Mouse (Mus musculus): Measurements from ENCODE around the gene Tinag. TPM values are rescaled to one million over a fixed set of nuclear protein-coding genes. Genes with fewer than 3 reads are reported as not detected.

The Tinag gene
- polyA plus RNA-seq, 1 experiment from 2014 or later: 52.6 TPM

- Histone ChIP-seq H3K27ac (ENCODE audit: low read length) (no peak overlapping the region), H3K4me1 (replicated peaks; ENCODE audit: control insufficient read depth, insufficient read depth, low read length) (no peaks in the 10 kb centered on the region), H3K36me3 (ENCODE audit: control insufficient read depth, insufficient read depth, low read length) (no peaks in the 10 kb centered on the region), H3K4me2 (ENCODE audit: low read depth, low read length) (no peak overlapping the region), H3K27me3 (ENCODE audit: control insufficient read depth, insufficient read depth, low read depth, low read length) (no peaks in the 10 kb centered on the region), H3K9ac (ENCODE audit: low read length) (no peak overlapping the region), H3K9me3 (ENCODE audit: control insufficient read depth, low read length) (no peaks in the 10 kb centered on the region), H3K4me3 (ENCODE audit: low read length) (no peak overlapping the region)
- 65% methylated on average over 9 of the region's 9 CpGs for WGBS
- no peak for ATAC-seq (ENCODE audit: low read depth)
These were observed 13.0 kb downstream of the Tinag start for GRCm38 (mm10) chr9:77032430-77033154.

GRCm38 (mm10) chr9:77025271-77025670, 20.3 kb downstream of the Tinag start:
- ATAC-seq (ENCODE audit: low read depth): no peak
- no peak overlapping the region for H3K4me2 ChIP-seq (ENCODE audit: low read depth, low read length)
- no peak overlapping the region for H3K9ac ChIP-seq (ENCODE audit: low read length)
- 68% methylated on average over 2 of the region's 2 CpGs for WGBS
- no peaks in the 10 kb centered on the region for H3K27me3 ChIP-seq (ENCODE audit: control insufficient read depth, insufficient read depth, low read depth, low read length)
- H3K4me3 ChIP-seq (ENCODE audit: low read length): no peak overlapping the region
- H3K36me3 ChIP-seq (ENCODE audit: control insufficient read depth, insufficient read depth, low read length): no peaks in the 10 kb centered on the region
- H3K4me1 ChIP-seq (replicated peaks; ENCODE audit: control insufficient read depth, insufficient read depth, low read length): no peaks in the 10 kb centered on the region
- no peaks in the 10 kb centered on the region for H3K9me3 ChIP-seq (ENCODE audit: control insufficient read depth, low read length)
- H3K27ac ChIP-seq (ENCODE audit: low read length): no peak overlapping the region

- WGBS: 59% methylated on average over 4 of the region's 4 CpGs
- Histone ChIP-seq H3K36me3 (ENCODE audit: control insufficient read depth, insufficient read depth, low read length) (no peaks in the 10 kb centered on the region), H3K4me2 (ENCODE audit: low read depth, low read length) (no peak overlapping the region), H3K4me1 (replicated peaks; ENCODE audit: control insufficient read depth, insufficient read depth, low read length) (no peaks in the 10 kb centered on the region), H3K4me3 (ENCODE audit: low read length) (no peak overlapping the region), H3K27ac (ENCODE audit: low read length) (no peak overlapping the region), H3K9me3 (ENCODE audit: control insufficient read depth, low read length) (no peaks in the 10 kb centered on the region), H3K9ac (ENCODE audit: low read length) (no peak overlapping the region), H3K27me3 (ENCODE audit: control insufficient read depth, insufficient read depth, low read depth, low read length) (no peaks in the 10 kb centered on the region)
- no peak for ATAC-seq (ENCODE audit: low read depth)
These were observed 26.7 kb downstream of the Tinag start for GRCm38 (mm10) chr9:77018935-77019334.

GRCm38 (mm10) chr9:76996021-76996420, 49.6 kb downstream of the Tinag start:
- no peak overlapping the region for H3K4me3 ChIP-seq (ENCODE audit: low read length)
- WGBS: 81% methylated on average over 1 of the region's 1 CpGs
- no peak for ATAC-seq (ENCODE audit: low read depth)
- H3K9me3 ChIP-seq (ENCODE audit: control insufficient read depth, low read length): no peaks in the 10 kb centered on the region
- no peak overlapping the region for H3K27ac ChIP-seq (ENCODE audit: low read length)
- H3K4me1 ChIP-seq (replicated peaks; ENCODE audit: control insufficient read depth, insufficient read depth, low read length): no peaks in the 10 kb centered on the region
- H3K36me3 ChIP-seq (ENCODE audit: control insufficient read depth, insufficient read depth, low read length): no peaks in the 10 kb centered on the region
- H3K9ac ChIP-seq (ENCODE audit: low read length): no peak overlapping the region
- H3K4me2 ChIP-seq (ENCODE audit: low read depth, low read length): no peak overlapping the region
- H3K27me3 ChIP-seq (ENCODE audit: control insufficient read depth, insufficient read depth, low read depth, low read length): no peaks in the 10 kb centered on the region

GRCm38 (mm10) chr9:76989946-76990345, 55.6 kb downstream of the Tinag start:
- H3K9ac ChIP-seq (ENCODE audit: low read length): no peak overlapping the region
- H3K4me3 ChIP-seq (ENCODE audit: low read length): no peak overlapping the region
- H3K4me1 ChIP-seq (replicated peaks; ENCODE audit: control insufficient read depth, insufficient read depth, low read length): no peaks in the 10 kb centered on the region
- H3K36me3 ChIP-seq (ENCODE audit: control insufficient read depth, insufficient read depth, low read length): no peaks in the 10 kb centered on the region
- H3K27ac ChIP-seq (ENCODE audit: low read length): no peak overlapping the region
- no peaks in the 10 kb centered on the region for H3K9me3 ChIP-seq (ENCODE audit: control insufficient read depth, low read length)
- no peak overlapping the region for H3K4me2 ChIP-seq (ENCODE audit: low read depth, low read length)
- no peak for ATAC-seq (ENCODE audit: low read depth)
- H3K27me3 ChIP-seq (ENCODE audit: control insufficient read depth, insufficient read depth, low read depth, low read length): no peaks in the 10 kb centered on the region

GRCm38 (mm10) chr9:76934813-76935212, 110.8 kb downstream of the Tinag start:
- no peaks in the 10 kb centered on the region for H3K9me3 ChIP-seq (ENCODE audit: control insufficient read depth, low read length)
- ATAC-seq (ENCODE audit: low read depth): no peak
- no peak overlapping the region for H3K9ac ChIP-seq (ENCODE audit: low read length)
- H3K4me1 ChIP-seq (replicated peaks; ENCODE audit: control insufficient read depth, insufficient read depth, low read length): no peaks in the 10 kb centered on the region
- H3K27ac ChIP-seq (ENCODE audit: low read length): no peak overlapping the region
- no peaks in the 10 kb centered on the region for H3K27me3 ChIP-seq (ENCODE audit: control insufficient read depth, insufficient read depth, low read depth, low read length)
- H3K4me2 ChIP-seq (ENCODE audit: low read depth, low read length): no peak overlapping the region
- 66% methylated on average over 1 of the region's 1 CpGs for WGBS
- no peaks in the 10 kb centered on the region for H3K36me3 ChIP-seq (ENCODE audit: control insufficient read depth, insufficient read depth, low read length)
- no peak overlapping the region for H3K4me3 ChIP-seq (ENCODE audit: low read length)

GRCm38 (mm10) chr9:76915093-76915661, 130.4 kb downstream of the Tinag start:
- Histone ChIP-seq H3K36me3 (ENCODE audit: control insufficient read depth, insufficient read depth, low read length) (no peaks in the 10 kb centered on the region), H3K9ac (ENCODE audit: low read length) (no peak overlapping the region), H3K27me3 (ENCODE audit: control insufficient read depth, insufficient read depth, low read depth, low read length) (no peaks in the 10 kb centered on the region), H3K4me1 (replicated peaks; ENCODE audit: control insufficient read depth, insufficient read depth, low read length) (no peaks in the 10 kb centered on the region), H3K4me3 (ENCODE audit: low read length) (no peak overlapping the region), H3K4me2 (ENCODE audit: low read depth, low read length) (no peak overlapping the region), H3K27ac (ENCODE audit: low read length) (no peak overlapping the region), H3K9me3 (ENCODE audit: control insufficient read depth, low read length) (no peaks in the 10 kb centered on the region)
- whole genome bisulfite sequencing: 72% methylated on average over 5 of the region's 5 CpGs
- no peak for ATAC-seq (ENCODE audit: low read depth)

Data from lung, embryonic 16.5 days (tissue).